Mouse (Mus musculus): ENCODE measurements around the gene Dnajc1.

Dnajc1 gene

GRCm38 (mm10) chr2:18307440-18308305 lies 85.0 kb downstream of the Dnajc1 start:
- in situ Hi-C loops (cut with MboI, MseI): no loop called here

- in situ Hi-C loops (cut with MboI, MseI): no loop called here
These were observed 91.7 kb downstream of the Dnajc1 start for GRCm38 (mm10) chr2:18300949-18301348.

GRCm38 (mm10) chr2:18285175-18285574 lies 107.5 kb downstream of the Dnajc1 start:
- in situ Hi-C loops (cut with MboI, MseI): no loop called here

GRCm38 (mm10) chr2:18265736-18266135 lies 126.9 kb downstream of the Dnajc1 start:
- in situ Hi-C loops (cut with MboI, MseI): no loop called here

- in situ Hi-C loops (cut with MboI, MseI): no loop called here
These were observed 128.1 kb downstream of the Dnajc1 start for GRCm38 (mm10) chr2:18264579-18264978.

- in situ Hi-C loops (cut with MboI, MseI): no loop called here
These were observed 130.3 kb downstream of the Dnajc1 start for GRCm38 (mm10) chr2:18262298-18262697.

- in situ Hi-C loops (cut with MboI, MseI): no loop called here
These were observed 143.4 kb downstream of the Dnajc1 start for GRCm38 (mm10) chr2:18249224-18249623.

GRCm38 (mm10) chr2:18235524-18235923 lies 157.1 kb downstream of the Dnajc1 start:
- in situ Hi-C loops (cut with MboI, MseI): no loop called here

- in situ Hi-C loops (cut with MboI, MseI): no loop called here
These were observed 159.6 kb downstream of the Dnajc1 start for GRCm38 (mm10) chr2:18232883-18233567.

GRCm38 (mm10) chr2:18231143-18231542 lies 161.5 kb downstream of the Dnajc1 start:
- in situ Hi-C loops (cut with MboI, MseI): no loop called here

GRCm38 (mm10) chr2:18229279-18229678 lies 163.4 kb downstream of the Dnajc1 start:
- in situ Hi-C loops (cut with MboI, MseI): no loop called here

GRCm38 (mm10) chr2:18228486-18229062 lies 164.1 kb downstream of the Dnajc1 start:
- in situ Hi-C loops (cut with MboI, MseI): no loop called here

- in situ Hi-C loops (cut with MboI, MseI): loop anchor here in 1 of 2 experiments (25.0 kb wide), 1 partner anchor 807 kb away; no protein-coding TSS in a partner anchor
These were observed 173.1 kb downstream of the Dnajc1 start for GRCm38 (mm10) chr2:18219569-18219968.

GRCm38 (mm10) chr2:18219136-18219535 lies 173.5 kb downstream of the Dnajc1 start:
- in situ Hi-C loops (cut with MboI, MseI): loop anchor here in 1 of 2 experiments (25.0 kb wide), 1 partner anchor 807 kb away; no protein-coding TSS in a partner anchor

GRCm38 (mm10) chr2:18218500-18218899 lies 174.1 kb downstream of the Dnajc1 start:
- in situ Hi-C loops (cut with MboI, MseI): loop anchor here in 1 of 2 experiments (25.0 kb wide), 1 partner anchor 806 kb away; no protein-coding TSS in a partner anchor

GRCm38 (mm10) chr2:18217867-18218266 lies 174.8 kb downstream of the Dnajc1 start:
- in situ Hi-C loops (cut with MboI, MseI): loop anchor here in 1 of 2 experiments (25.0 kb wide), 1 partner anchor 806 kb away; no protein-coding TSS in a partner anchor

- in situ Hi-C loops (cut with MboI, MseI): loop anchor here (5.0 to 25.0 kb wide), 2 partner anchors 182 to 802 kb away; no protein-coding TSS in a partner anchor
These were observed 178.6 kb downstream of the Dnajc1 start for GRCm38 (mm10) chr2:18214031-18214430.

GRCm38 (mm10) chr2:18209948-18210347 lies 182.7 kb downstream of the Dnajc1 start:
- in situ Hi-C loops (cut with MboI, MseI): loop anchor here (5.0 to 25.0 kb wide), 2 partner anchors 178 to 798 kb away; no protein-coding TSS in a partner anchor

- in situ Hi-C loops (cut with MboI, MseI): loop anchor here in 1 of 2 experiments (25.0 kb wide), 1 partner anchor 797 kb away; no protein-coding TSS in a partner anchor
These were observed 183.3 kb downstream of the Dnajc1 start for GRCm38 (mm10) chr2:18209211-18209823.

GRCm38 (mm10) chr2:18208578-18208977 lies 184.1 kb downstream of the Dnajc1 start:
- in situ Hi-C loops (cut with MboI, MseI): loop anchor here in 1 of 2 experiments (25.0 kb wide), 1 partner anchor 796 kb away; no protein-coding TSS in a partner anchor

- in situ Hi-C loops (cut with MboI, MseI): loop anchor here in 1 of 2 experiments (25.0 kb wide), 1 partner anchor 795 kb away; no protein-coding TSS in a partner anchor
These were observed 185.8 kb downstream of the Dnajc1 start for GRCm38 (mm10) chr2:18206811-18207210.
